Mouse (Mus musculus) embryonic facial prominence, embryonic 15.5 days (tissue): Measurements from ENCODE around the gene Clmp. TPM values are rescaled to one million over a fixed set of nuclear protein-coding genes. Genes with fewer than 3 reads are reported as not detected.
"Not testable (repeated sequence)": the region's sequence is repeated elsewhere in the genome, so short reads cannot be mapped to it uniquely, and the experiment has no call there.

ENCODE experiments used
- ATAC-seq: fragments of 200-750 bp; cut with Nextera tagmentation; 2 replicates; pipeline ENCODE4 v1.8.0; 2017; ENCODE audit warnings: low read depth, moderate TSS enrichment; ENCODE audit not compliant: insufficient number of reproducible peaks, low FRiP score, low TSS enrichment
- H3K27ac ChIP-seq: fragments of 300-500 bp; sonication (generic); replicated peaks from 2 replicates; pipeline ENCODE4 v1.5.1; 2015; ENCODE audit warnings: mild to moderate bottlenecking, inconsistent platforms
- H3K27me3 ChIP-seq: fragments of 300-500 bp; sonication (generic); 2 replicates; pipeline ENCODE4 v1.6.1; 2015; ENCODE audit warnings: inconsistent platforms
- H3K36me3 ChIP-seq: fragments of 300-500 bp; sonication (generic); 2 replicates; pipeline ENCODE4 v1.6.1; 2015; ENCODE audit warnings: mild to moderate bottlenecking, inconsistent platforms
- H3K4me1 ChIP-seq: fragments of 300-500 bp; sonication (generic); 2 replicates; pipeline ENCODE4 v1.6.1; 2015; ENCODE audit warnings: inconsistent platforms
- H3K4me2 ChIP-seq: fragments of 300-500 bp; sonication (generic); replicated peaks from 2 replicates; pipeline ENCODE4 v1.6.1; 2015; ENCODE audit warnings: mild to moderate bottlenecking, inconsistent platforms
- H3K4me3 ChIP-seq: fragments of 300-500 bp; sonication (generic); replicated peaks from 2 replicates; pipeline ENCODE4 v1.5.1; 2015; ENCODE audit warnings: mild to moderate bottlenecking, inconsistent platforms
- H3K9ac ChIP-seq: fragments of 300-500 bp; sonication (generic); 2 replicates; pipeline ENCODE4 v1.6.1; 2015; ENCODE audit warnings: inconsistent platforms
- H3K9me3 ChIP-seq: fragments of 300-500 bp; sonication (generic); replicated peaks from 2 replicates; pipeline ENCODE4 v1.6.1; 2016; ENCODE audit warnings: inconsistent platforms
- WGBS: fragments of 180-500 bp; shearing (Covaris S2); methylation state at CpG from one replicate; pipeline ENCODE4 v1.1.7; 2015; 5-methylcytosine and 5-hydroxymethylcytosine counted together
- polyA plus RNA-seq: library from polyadenylated mRNA; unstranded; fragments of >200 nt; fragmentation: Nextera tagmentation; extraction: Ambion mirVana; gene quantifications from 2 replicates; pipeline ENCODE4 v1.2.1, GENCODE M21; 2015

Clmp gene
- polyA plus RNA-seq, 1 experiment from 2014 or later: 41.4 TPM

DNA sequence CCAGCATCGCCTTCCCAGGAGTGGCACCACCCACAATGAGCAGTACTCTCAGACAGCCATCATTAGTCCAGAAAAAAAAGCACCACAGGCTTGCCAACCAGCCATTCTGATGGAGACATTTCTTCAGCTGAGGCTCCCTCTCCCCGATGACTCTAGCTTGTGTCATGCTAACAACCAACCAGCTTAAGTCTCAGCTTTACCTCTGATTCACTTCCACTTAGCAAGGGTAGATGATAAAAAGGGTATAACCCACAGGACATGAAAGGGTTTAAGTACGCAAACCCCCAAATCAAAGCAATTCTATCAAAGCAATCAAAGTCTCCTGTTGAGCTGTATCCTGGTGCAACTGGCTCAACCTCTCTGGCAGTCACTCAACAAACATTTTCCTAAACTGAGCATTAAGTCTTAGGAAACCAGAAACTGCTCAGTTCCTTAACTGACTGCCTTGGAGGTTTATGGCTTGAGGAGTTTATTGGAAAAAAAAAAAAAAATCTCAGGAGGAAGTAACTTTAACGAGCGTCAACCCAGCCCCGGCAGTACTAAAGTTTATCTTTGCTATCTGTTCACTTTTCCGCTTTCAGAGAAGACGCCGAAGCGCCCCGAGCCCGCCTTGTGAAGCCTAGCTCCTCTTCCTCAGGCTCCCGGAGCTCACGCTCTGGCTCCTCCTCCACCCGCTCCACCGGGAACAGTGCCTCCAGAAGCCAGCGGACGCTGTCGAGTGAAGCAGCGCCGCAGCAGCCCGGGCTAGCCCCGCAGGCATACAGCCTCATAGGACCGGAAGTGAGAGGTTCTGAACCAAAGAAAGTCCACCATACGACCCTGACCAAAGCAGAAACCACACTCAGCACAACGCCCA is 96.2 kb downstream of the Clmp start:
- H3K4me2 ChIP-seq: peak overlapping the region; percentile 21; the same call in 1 of the 2 replicates
- no peaks in the 10 kb centered on the region for H3K9me3 ChIP-seq
- ATAC-seq: no peak; the same call in 1 of the 2 replicates
- H3K4me3 ChIP-seq: no peak overlapping the region
- H3K4me1 ChIP-seq: peaks cover 25% of the 10 kb centered on the region
- 35% methylated on average over 26 of the region's 26 CpGs for WGBS
- no peak overlapping the region for H3K9ac ChIP-seq
- peaks cover 9% of the 10 kb centered on the region for H3K36me3 ChIP-seq
- H3K27me3 ChIP-seq: no peaks in the 10 kb centered on the region
- peak overlapping the region; percentile 67 for H3K27ac ChIP-seq

DNA sequence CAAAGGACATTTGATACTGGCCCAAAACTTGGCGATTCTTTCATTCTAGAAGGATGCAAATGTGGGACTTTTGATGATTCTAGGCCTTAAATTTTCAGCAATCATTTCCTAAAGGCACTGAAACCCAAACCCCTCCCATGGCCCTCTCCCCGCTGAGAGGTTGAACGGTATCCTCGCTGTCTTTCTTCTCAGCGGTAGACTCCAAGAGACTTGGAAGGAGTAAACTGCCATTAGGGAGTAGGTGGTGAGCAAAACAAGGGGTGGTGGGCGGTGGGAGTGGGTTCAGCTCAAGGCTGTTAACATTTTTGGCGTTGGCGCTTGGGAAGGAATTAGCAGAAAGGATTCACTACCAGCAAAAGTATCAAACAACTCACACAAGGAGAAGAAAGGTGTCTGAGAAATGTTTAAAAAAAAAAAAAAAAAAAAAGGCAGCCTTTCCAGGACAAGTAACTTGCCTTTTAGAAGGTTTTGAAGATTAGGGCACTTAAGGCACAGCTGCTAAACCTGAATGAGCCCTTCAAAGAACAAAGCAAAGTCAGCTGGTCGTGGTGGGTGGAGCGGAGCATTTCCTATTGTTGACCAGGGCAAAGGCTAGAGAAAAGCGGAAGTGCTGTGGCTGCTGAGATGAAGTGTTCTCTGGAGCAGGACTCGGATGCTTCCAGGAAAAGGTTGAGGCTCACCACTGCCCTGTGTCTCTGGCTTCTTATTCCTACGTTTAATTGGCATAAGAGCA is 98.0 kb downstream of the Clmp start:
- peaks cover 25% of the 10 kb centered on the region for H3K4me1 ChIP-seq
- no peaks in the 10 kb centered on the region for H3K9me3 ChIP-seq
- no peak overlapping the region for H3K9ac ChIP-seq
- H3K4me3 ChIP-seq: no peak overlapping the region
- WGBS: 20% methylated on average over 13 of the region's 13 CpGs
- peak overlapping the region; percentile 76 for H3K27ac ChIP-seq
- H3K27me3 ChIP-seq: no peaks in the 10 kb centered on the region
- H3K36me3 ChIP-seq: peaks cover 9% of the 10 kb centered on the region
- no peak overlapping the region for H3K4me2 ChIP-seq
- no peak for ATAC-seq

DNA sequence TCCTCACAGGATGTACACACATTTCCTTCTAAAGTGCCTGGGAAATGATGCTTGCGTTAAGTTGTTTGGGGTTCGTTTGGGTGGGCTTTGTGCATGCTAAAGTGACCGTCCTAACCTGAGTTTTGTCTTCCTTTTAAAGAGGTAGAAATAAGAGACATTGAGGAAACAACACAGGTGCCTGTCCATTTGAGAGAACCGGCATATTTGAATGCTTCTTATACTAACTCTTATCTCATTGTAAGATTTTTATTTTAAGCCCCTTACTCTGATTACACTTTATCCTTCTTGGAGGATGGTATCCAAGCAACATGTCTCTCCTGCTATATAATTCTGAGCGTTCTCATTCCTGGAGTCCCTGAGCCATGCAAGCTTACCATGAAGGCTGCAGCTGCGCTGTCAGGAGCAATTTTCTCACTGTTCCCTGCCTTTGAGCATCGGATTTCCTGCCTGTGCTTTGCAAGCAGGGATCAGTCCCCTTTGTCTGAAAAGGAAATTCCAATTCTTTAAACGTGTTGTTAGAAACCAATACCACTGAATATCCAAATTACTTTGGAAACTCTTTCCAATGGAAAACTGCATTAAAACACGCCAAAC is 98.7 kb downstream of the Clmp start:
- Histone ChIP-seq H3K4me2 (no peak overlapping the region), H3K36me3 (peaks cover 9% of the 10 kb centered on the region), H3K27ac (peak overlapping the region; percentile 76), H3K9me3 (no peaks in the 10 kb centered on the region), H3K27me3 (no peaks in the 10 kb centered on the region), H3K4me3 (no peak overlapping the region), H3K4me1 (peaks cover 25% of the 10 kb centered on the region), H3K9ac (no peak overlapping the region)
- ATAC-seq: no peak
- WGBS: 9% methylated on average over 9 of the region's 9 CpGs

GRCm38 (mm10) chr9:40785452-40785851 is 99.7 kb downstream of the Clmp start:
- Histone ChIP-seq H3K4me2 (no peak overlapping the region), H3K27ac (no peak overlapping the region), H3K36me3 (peaks cover 9% of the 10 kb centered on the region), H3K4me3 (no peak overlapping the region), H3K4me1 (peaks cover 25% of the 10 kb centered on the region), H3K27me3 (no peaks in the 10 kb centered on the region), H3K9ac (no peak overlapping the region), H3K9me3 (no peaks in the 10 kb centered on the region)
- ATAC-seq: no peak
- WGBS: 40% methylated on average over 6 of the region's 6 CpGs

DNA sequence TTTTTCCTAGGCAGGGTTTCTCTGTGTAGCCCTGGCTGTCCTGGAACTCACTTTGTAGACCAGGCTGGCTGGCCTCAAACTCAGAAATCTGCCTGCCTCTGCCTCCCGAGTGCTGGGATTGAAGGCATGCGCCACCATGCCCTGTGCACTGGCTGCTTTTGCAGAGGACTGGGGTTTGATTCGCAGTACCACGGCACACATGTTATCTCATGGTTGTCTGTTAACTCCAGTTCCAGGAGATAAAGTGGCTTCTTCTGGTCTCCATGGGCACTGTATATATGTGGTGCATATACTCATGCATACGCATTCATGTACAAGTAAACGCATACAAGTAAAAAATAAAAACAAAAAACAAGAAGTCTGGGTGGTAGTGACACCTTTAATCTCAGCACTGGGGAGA is 101.1 kb downstream of the Clmp start:
- not testable (repeated sequence) for H3K9me3 ChIP-seq, ATAC-seq, H3K27ac ChIP-seq, H3K9ac ChIP-seq, H3K27me3 ChIP-seq, H3K4me3 ChIP-seq, H3K36me3 ChIP-seq, H3K4me2 ChIP-seq
- WGBS: 93% methylated on average over 6 of the region's 6 CpGs
- peaks cover 22% of the 10 kb centered on the region for H3K4me1 ChIP-seq

DNA sequence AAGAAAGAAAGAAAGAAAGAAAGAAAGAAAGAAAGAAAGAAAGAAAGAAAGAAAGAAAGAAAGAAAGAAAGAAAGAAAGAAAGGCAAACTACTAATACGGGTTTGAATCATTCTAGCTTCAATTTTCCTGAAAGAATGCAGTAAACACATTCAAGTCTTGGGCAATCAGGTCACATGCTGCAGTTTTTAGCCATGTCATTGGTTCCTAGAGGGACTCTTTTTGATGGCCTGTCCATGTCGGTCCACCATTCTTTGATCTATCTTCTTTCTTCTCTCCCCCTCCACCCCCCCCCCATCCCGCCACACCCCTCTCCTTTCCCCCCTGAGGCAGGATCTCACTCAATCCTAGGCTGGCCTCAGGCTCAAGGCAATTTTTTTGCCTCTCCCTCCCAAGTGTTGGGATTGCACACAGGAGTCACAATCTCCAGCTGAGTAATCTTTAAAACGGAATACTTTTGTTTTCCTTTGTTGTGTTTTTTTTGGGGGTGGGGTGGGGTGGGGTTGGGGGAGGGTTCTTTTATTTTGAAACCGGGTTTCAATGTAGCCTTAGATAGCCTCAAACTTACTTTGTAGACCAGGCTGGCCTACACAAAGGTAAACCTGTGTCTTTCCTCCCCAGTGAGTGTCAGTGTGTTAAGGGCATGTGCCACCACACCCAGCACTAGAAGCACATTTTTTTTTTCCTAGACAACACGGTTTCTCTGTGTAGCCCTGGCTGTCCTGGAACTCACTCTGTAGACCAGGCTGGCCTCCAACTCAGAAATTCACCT is 106.3 kb downstream of the Clmp start:
- Histone ChIP-seq H3K4me1 (no peaks in the 10 kb centered on the region), H3K9ac (no peak overlapping the region), H3K27ac (no peak overlapping the region), H3K36me3 (no peaks in the 10 kb centered on the region), H3K27me3 (no peaks in the 10 kb centered on the region), H3K4me2 (no peak overlapping the region), H3K4me3 (no peak overlapping the region), H3K9me3 (no peaks in the 10 kb centered on the region)
- 55% methylated on average over 6 of the region's 6 CpGs for WGBS
- ATAC-seq: no peak

DNA sequence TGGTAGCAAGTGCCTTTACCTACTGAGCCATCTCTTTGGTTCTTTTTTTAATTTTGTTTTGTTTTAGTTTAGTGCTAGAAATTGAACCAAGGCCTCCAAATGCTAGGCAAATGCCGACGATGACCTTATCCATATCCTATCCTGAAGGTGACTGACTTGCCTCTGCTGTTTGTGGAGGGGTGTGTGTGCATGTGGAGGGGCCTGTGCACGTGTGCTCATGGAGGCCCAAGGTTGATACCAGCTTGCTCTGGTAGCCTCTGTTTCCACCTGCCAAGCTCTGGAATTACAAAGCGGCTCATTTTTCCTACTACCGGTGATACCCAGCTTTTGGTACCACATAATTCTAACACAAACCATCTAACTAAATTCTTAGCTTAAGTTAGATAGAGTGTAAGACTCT is 107.8 kb downstream of the Clmp start:
- no peaks in the 10 kb centered on the region for H3K9me3 ChIP-seq
- no peaks in the 10 kb centered on the region for H3K27me3 ChIP-seq
- no peaks in the 10 kb centered on the region for H3K36me3 ChIP-seq
- H3K27ac ChIP-seq: no peak overlapping the region
- H3K4me1 ChIP-seq: 0 out of 2 replicates have a peak, but pooled peaks cover 4% of the 10 kb centered on the region
- no peak for ATAC-seq
- H3K9ac ChIP-seq: no peak overlapping the region
- H3K4me2 ChIP-seq: no peak overlapping the region
- WGBS: 92% methylated on average over 5 of the region's 5 CpGs
- H3K4me3 ChIP-seq: no peak overlapping the region

GRCm38 (mm10) chr9:40794251-40794650 is 108.5 kb downstream of the Clmp start:
- WGBS: 36% methylated on average over 5 of the region's 5 CpGs
- H3K9me3 ChIP-seq: no peaks in the 10 kb centered on the region
- peaks cover 11% of the 10 kb centered on the region for H3K4me1 ChIP-seq
- no peaks in the 10 kb centered on the region for H3K36me3 ChIP-seq
- no peak overlapping the region for H3K9ac ChIP-seq
- no peak for ATAC-seq
- no peak overlapping the region for H3K4me3 ChIP-seq
- no peaks in the 10 kb centered on the region for H3K27me3 ChIP-seq
- no peak overlapping the region for H3K27ac ChIP-seq
- no peak overlapping the region for H3K4me2 ChIP-seq

GRCm38 (mm10) chr9:40794926-40795325 is 109.2 kb downstream of the Clmp start:
- Histone ChIP-seq H3K9ac (no peak overlapping the region), H3K4me1 (peaks cover 15% of the 10 kb centered on the region), H3K27me3 (no peaks in the 10 kb centered on the region), H3K4me3 (no peak overlapping the region), H3K27ac (no peak overlapping the region), H3K4me2 (no peak overlapping the region), H3K36me3 (no peaks in the 10 kb centered on the region), H3K9me3 (no peaks in the 10 kb centered on the region)
- 55% methylated on average over 5 of the region's 5 CpGs for WGBS
- no peak for ATAC-seq

- H3K27ac ChIP-seq: no peak overlapping the region
- H3K9me3 ChIP-seq: no peaks in the 10 kb centered on the region
- H3K9ac ChIP-seq: no peak overlapping the region
- H3K4me2 ChIP-seq: no peak overlapping the region
- no peaks in the 10 kb centered on the region for H3K27me3 ChIP-seq
- ATAC-seq: no peak
- H3K4me3 ChIP-seq: no peak overlapping the region
- H3K36me3 ChIP-seq: no peaks in the 10 kb centered on the region
- H3K4me1 ChIP-seq: peaks cover 15% of the 10 kb centered on the region
- 76% methylated on average over 2 of the region's 2 CpGs for WGBS
These were observed 109.8 kb downstream of the Clmp start for GRCm38 (mm10) chr9:40795562-40795961.

DNA sequence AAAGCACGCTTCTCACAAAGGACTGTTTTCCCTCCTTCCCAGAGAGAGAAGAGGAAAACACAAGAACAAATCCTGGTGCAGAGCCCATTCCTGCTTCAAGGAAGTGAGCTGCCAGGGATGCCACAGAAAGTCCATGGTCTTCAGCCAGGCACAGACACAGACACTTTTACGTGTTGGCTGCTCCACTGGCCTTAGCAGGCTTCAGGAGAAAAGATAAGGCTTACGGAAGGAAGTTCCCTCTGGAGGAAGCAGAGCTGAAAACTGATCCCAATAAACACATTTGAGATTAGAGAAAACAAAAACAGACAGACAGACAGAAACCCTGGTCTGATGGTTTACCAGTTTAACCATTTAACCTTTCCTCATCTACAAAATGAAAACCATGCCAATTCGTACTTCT is 110.3 kb downstream of the Clmp start:
- Histone ChIP-seq H3K4me3 (no peak overlapping the region), H3K36me3 (no peaks in the 10 kb centered on the region), H3K27me3 (no peaks in the 10 kb centered on the region), H3K9ac (no peak overlapping the region), H3K9me3 (no peaks in the 10 kb centered on the region), H3K4me1 (peaks cover 15% of the 10 kb centered on the region), H3K4me2 (no peak overlapping the region), H3K27ac (no peak overlapping the region)
- no peak for ATAC-seq
- 55% methylated on average over 4 of the region's 4 CpGs for WGBS
